31 mouse cellular contexts compared by ENCODE assay signal in genomic region chr7:5540770-5541436, GRCm38 (mm10). TPM values are rescaled to one million over a fixed set of nuclear protein-coding genes. Genes with fewer than 3 reads are reported as not detected.
"Had no signal": no experiment of that assay in that cellular context is flagged by ENCODE, and none has a peak within 500 bp of the region (broad histone marks: within the 10 kb centered on the region; RNA-seq: fewer than 3 reads in every experiment).

No protein-coding gene starts in this region.

RNA-seq across cellular contexts. Expression of gene Vmn1r60, which starts 6.2 kb away (rescaled TPM):
- polyA plus RNA-seq: limb, embryonic 10.5 days; limb, embryonic 11.5 days; limb, embryonic 12.5 days; limb, embryonic 13.5 days; limb, embryonic 14.5 days; limb, embryonic 15.5 days; liver, adult 2 months; liver, embryonic 11.5 days; liver, embryonic 12.5 days; liver, embryonic 13.5 days; liver, embryonic 14.5 days; liver, embryonic 15.5 days; liver, embryonic 16.5 days; liver, postnatal 0 days; lung, adult 2 months; lung, embryonic 14.5 days; lung, embryonic 15.5 days; lung, embryonic 16.5 days; lung, postnatal 0 days; macrophage; midbrain, embryonic 10.5 days; midbrain, embryonic 11.5 days; midbrain, embryonic 12.5 days; midbrain, embryonic 13.5 days; midbrain, embryonic 14.5 days; midbrain, embryonic 15.5 days; midbrain, embryonic 16.5 days; midbrain, postnatal 0 days; neural tube, embryonic 11.5 days; neural tube, embryonic 12.5 days; neural tube, embryonic 13.5 days had no signal

RNA-seq across cellular contexts. Expression of gene Vmn2r28, which starts 47.1 kb away (rescaled TPM):
- polyA plus RNA-seq: limb, embryonic 10.5 days; limb, embryonic 11.5 days; limb, embryonic 12.5 days; limb, embryonic 13.5 days; limb, embryonic 14.5 days; limb, embryonic 15.5 days; liver, adult 2 months; liver, embryonic 11.5 days; liver, embryonic 12.5 days; liver, embryonic 13.5 days; liver, embryonic 14.5 days; liver, embryonic 15.5 days; liver, embryonic 16.5 days; liver, postnatal 0 days; lung, adult 2 months; lung, embryonic 14.5 days; lung, embryonic 15.5 days; lung, embryonic 16.5 days; lung, postnatal 0 days; macrophage; midbrain, embryonic 10.5 days; midbrain, embryonic 11.5 days; midbrain, embryonic 12.5 days; midbrain, embryonic 13.5 days; midbrain, embryonic 14.5 days; midbrain, embryonic 15.5 days; midbrain, embryonic 16.5 days; midbrain, postnatal 0 days; neural tube, embryonic 11.5 days; neural tube, embryonic 12.5 days; neural tube, embryonic 13.5 days had no signal
